Mouse (Mus musculus) lung, adult 2 months (tissue): ENCODE data around the gene Smarcd2.

Experiments
- CTCF ChIP-seq: fragments of 200-500 bp; IDR thresholded peaks from 2 replicates; pipeline ENCODE4 v1.5.1; 2011; ENCODE audit warnings: mild to moderate bottlenecking, low read length, control low read depth; ENCODE audit not compliant: insufficient read depth
- POLR2A ChIP-seq: fragments of 200-500 bp; IDR thresholded peaks from 2 replicates; pipeline ENCODE4 v1.6.1; 2011; ENCODE audit warnings: low read depth, mild to moderate bottlenecking, control low read depth, low read length, borderline replicate concordance; ENCODE audit errors: extremely low read depth

DNA sequence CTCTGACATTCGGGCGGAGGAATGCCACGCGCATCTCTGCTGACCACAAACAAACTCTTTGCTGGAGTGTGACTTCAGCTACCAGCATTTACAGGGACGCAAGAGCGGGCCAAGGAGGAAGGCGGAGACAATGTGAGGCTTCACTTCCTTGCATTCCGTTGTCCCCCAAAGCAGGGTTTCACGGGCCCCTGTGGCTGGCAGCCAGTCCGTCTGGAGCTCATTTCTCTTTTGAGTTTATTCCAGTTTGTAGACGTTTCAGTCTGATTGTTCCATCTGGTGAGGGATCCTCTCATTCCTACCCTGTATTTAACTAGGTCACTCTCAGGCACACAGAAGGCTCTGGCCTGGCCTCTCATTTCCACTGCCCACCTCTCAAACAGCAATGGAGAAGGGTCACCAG lies 14.2 kb upstream of the Smarcd2 start:
- TF ChIP-seq CTCF: no peak
- no peak for TF ChIP-seq POLR2A
